Mouse (Mus musculus) kidney, adult 2 months (tissue): ENCODE data around the gene Capza1.

Source experiments
- CTCF ChIP-seq: fragments of 200-500 bp; conservative IDR thresholded peaks from 2 replicates; pipeline ENCODE4 v1.5.1; 2011; ENCODE audit warnings: low read depth, mild to moderate bottlenecking, control low read depth, low read length, moderate library complexity, mixed read lengths; ENCODE audit not compliant: insufficient read depth, insufficient read length
- POLR2A ChIP-seq: fragments of 200-500 bp; IDR thresholded peaks from one replicate; pipeline ENCODE4 v1.6.1; 2011; ENCODE audit warnings: low read depth, low read length, control low read depth

- no peak for TF ChIP-seq CTCF
- no peak for TF ChIP-seq POLR2A
These were observed 5.3 kb upstream of the Capza1 start for GRCm38 (mm10) chr3:104869611-104870010.
